Mouse (Mus musculus) adrenal gland (tissue): ENCODE measurements around the gene Sectm1a.
"Not testable (repeated sequence)": the region's sequence is repeated elsewhere in the genome, so short reads cannot be mapped to it uniquely, and the experiment has no call there.

Experiments
- intact Hi-C: fragments of 180-260 bp; cut with DNase I; formaldehyde crosslinking; loops from one replicate; pipeline ENCODE4 v1.15.1; 2025

The Sectm1a gene

GRCm38 (mm10) chr11:121090943-121091342, 9.9 kb upstream of the Sectm1a start:
- intact Hi-C loops, result no loop called here

GRCm38 (mm10) chr11:121089756-121090546, 8.9 kb upstream of the Sectm1a start:
- intact Hi-C loops, result no loop called here

- intact Hi-C loops, result no loop called here
These were observed 8.0 kb upstream of the Sectm1a start for GRCm38 (mm10) chr11:121088997-121089396.

GRCm38 (mm10) chr11:121086296-121086695, 5.3 kb upstream of the Sectm1a start:
- intact Hi-C loops, result no loop called here

- intact Hi-C loops, result no loop called here
These were observed 4.2 kb upstream of the Sectm1a start for GRCm38 (mm10) chr11:121085181-121085580.

GRCm38 (mm10) chr11:121082857-121083500, 2.0 kb upstream of the Sectm1a start:
- intact Hi-C loops, result no loop called here

- intact Hi-C loops, result no loop called here
These were observed 1.2 kb upstream of the Sectm1a start for GRCm38 (mm10) chr11:121082250-121082649.

GRCm38 (mm10) chr11:121080330-121080729, 690 bp downstream of the Sectm1a start:
- intact Hi-C loops, result no loop called here

GRCm38 (mm10) chr11:121075655-121076054, 5.4 kb downstream of the Sectm1a start:
- intact Hi-C loops, result no loop called here

- intact Hi-C loops, result loop anchor here (5.0 kb wide), 1 partner anchor 58 kb away; no protein-coding TSS in a partner anchor
These were observed 11.4 kb downstream of the Sectm1a start for GRCm38 (mm10) chr11:121069662-121070061.

- intact Hi-C loops, result loop anchor here (5.0 kb wide), 1 partner anchor 59 kb away; no protein-coding TSS in a partner anchor
These were observed 13.1 kb downstream of the Sectm1a start for GRCm38 (mm10) chr11:121067895-121068294.

GRCm38 (mm10) chr11:121064197-121064596, 16.8 kb downstream of the Sectm1a start:
- intact Hi-C loops, result no loop called here

GRCm38 (mm10) chr11:121063379-121063778, 17.6 kb downstream of the Sectm1a start, which contains the start of gene Sectm1b:
Sectm1b (minus strand) TSS chr11:121063569.
- intact Hi-C loops, result no loop called here

GRCm38 (mm10) chr11:121061615-121062014, 19.4 kb downstream of the Sectm1a start:
- intact Hi-C loops, result no loop called here

- intact Hi-C loops, result not testable (repeated sequence)
These were observed 20.5 kb downstream of the Sectm1a start for GRCm38 (mm10) chr11:121060401-121061067.

GRCm38 (mm10) chr11:121059471-121059870, 21.5 kb downstream of the Sectm1a start:
- intact Hi-C loops, result no loop called here

- intact Hi-C loops, result no loop called here
These were observed 22.1 kb downstream of the Sectm1a start for GRCm38 (mm10) chr11:121058956-121059355.

- intact Hi-C loops, result no loop called here
These were observed 22.9 kb downstream of the Sectm1a start for GRCm38 (mm10) chr11:121058122-121058521.

- intact Hi-C loops, result no loop called here
These were observed 24.3 kb downstream of the Sectm1a start for GRCm38 (mm10) chr11:121056536-121057236.

- intact Hi-C loops, result loop anchor here (5.0 kb wide), 1 partner anchor 36 kb away; no protein-coding TSS in a partner anchor
These were observed 27.5 kb downstream of the Sectm1a start for GRCm38 (mm10) chr11:121053536-121053935.

GRCm38 (mm10) chr11:121052387-121052786, 28.6 kb downstream of the Sectm1a start:
- intact Hi-C loops, result loop anchor here (5.0 kb wide), 1 partner anchor 35 kb away; no protein-coding TSS in a partner anchor
